Mouse (Mus musculus): ENCODE results near the gene Clca4a. TPM values are rescaled to one million over a fixed set of nuclear protein-coding genes. Genes with fewer than 3 reads are reported as not detected.

The Clca4a gene
- 0.08 and 0.14 TPM in 2 replicates for polyA plus RNA-seq (2012; rRNA removed)

GRCm38 (mm10) chr3:144974945-144975344, at the start of gene Clca4a:
Gene Clca4a, minus strand, starts transcription at chr3:144975045.

GRCm38 (mm10) chr3:144932335-144932734, 42.5 kb downstream of the Clca4a start, which contains the start of gene Clca4b:
Gene Clca4b, minus strand, starts transcription at chr3:144932529.

Other genes starting within 250 kb of the Clca4a start
- gene Clca3a1, start 214.1 kb downstream of the Clca4a start, polyA plus RNA-seq (2012; rRNA removed) = 0.20 and 0.58 TPM in 2 replicates
- gene Clca3a2, start 155.6 kb downstream of the Clca4a start, polyA plus RNA-seq (2012; rRNA removed) = 0.51 and 0.68 TPM in 2 replicates
- gene Clca3b, start 125.7 kb downstream of the Clca4a start, polyA plus RNA-seq (2012; rRNA removed) = 0.08 TPM in 1 of 2 replicates, not detected in the other
- gene Clca4b, start 42.5 kb downstream of the Clca4a start, polyA plus RNA-seq (2012; rRNA removed) = 0.03 TPM in 1 of 2 replicates, not detected in the other
- gene Clca1, start 57.7 kb upstream of the Clca4a start, polyA plus RNA-seq (2012; rRNA removed) = 47.6 and 66.5 TPM in 2 replicates
- gene Clca2, start 124.4 kb upstream of the Clca4a start, polyA plus RNA-seq (2012; rRNA removed) = 0.55 and 0.82 TPM in 2 replicates
- gene Odf2l, start 143.5 kb upstream of the Clca4a start, polyA plus RNA-seq (2012; rRNA removed) = 0.67 and 0.70 TPM in 2 replicates